Mouse (Mus musculus): ENCODE measurements at regions not wholly inside any gene's neighbourhood (a gene's known extent, or its start where the extent isn't known, plus 50 kb on each side); places are given as distances from the start of the nearest gene placed in this dataset.

- Histone ChIP-seq H3K4me1 (ENCODE audit: insufficient read depth) (no peaks in the 10 kb centered on the region), H3K27ac (ENCODE audit: low read depth) (no peak overlapping the region), H3K9me3 (ENCODE audit: low read length) (no peaks in the 10 kb centered on the region), H3K27me3 (ENCODE audit: insufficient read depth, low read length) (no peaks in the 10 kb centered on the region), H3K9ac (replicated peaks) (no peak overlapping the region), H3K4me3 (ENCODE audit: low read depth, low read length) (no peak overlapping the region), H3K4me2 (ENCODE audit: low read depth, low read length) (no peak overlapping the region), H3K36me3 (replicated peaks; ENCODE audit: insufficient read depth, low read length) (no peaks in the 10 kb centered on the region)
- WGBS (ENCODE audit: insufficient replicate concordance): 76% methylated on average over 2 of the region's 2 CpGs
- no peak for TF ChIP-seq EP300 (IDR thresholded peaks at IDR 0.05; ENCODE audit: low read depth)
- no peak for TF ChIP-seq CTCF (IDR thresholded peaks at IDR 0.05; ENCODE audit: low read depth)
- DNase-seq (no peak), ATAC-seq (no peak)
Measured at GRCm38 (mm10) chr4:70781591-70781990, 246.8 kb upstream of the Megf9 start.

GRCm38 (mm10) chr4:70776273-70776672, 241.5 kb upstream of the Megf9 start:
- Histone ChIP-seq H3K36me3 (replicated peaks; ENCODE audit: insufficient read depth, low read length) (no peaks in the 10 kb centered on the region), H3K27me3 (ENCODE audit: insufficient read depth, low read length) (no peaks in the 10 kb centered on the region), H3K4me3 (ENCODE audit: low read depth, low read length) (no peak overlapping the region), H3K27ac (ENCODE audit: low read depth) (no peak overlapping the region), H3K4me2 (ENCODE audit: low read depth, low read length) (no peak overlapping the region), H3K9me3 (ENCODE audit: low read length) (no peaks in the 10 kb centered on the region), H3K4me1 (ENCODE audit: insufficient read depth) (no peaks in the 10 kb centered on the region), H3K9ac (replicated peaks) (no peak overlapping the region)
- 38% methylated on average over 1 of the region's 1 CpGs for WGBS (ENCODE audit: insufficient replicate concordance)
- DNase-seq: no peak
- TF ChIP-seq EP300 (IDR thresholded peaks at IDR 0.05; ENCODE audit: low read depth) (no peak), CTCF (IDR thresholded peaks at IDR 0.05; ENCODE audit: low read depth) (no peak)
- no peak for ATAC-seq

GRCm38 (mm10) chr4:70743425-70743824, 208.6 kb upstream of the Megf9 start:
- Histone ChIP-seq H3K9ac (replicated peaks) (no peak overlapping the region), H3K36me3 (replicated peaks; ENCODE audit: insufficient read depth, low read length) (no peaks in the 10 kb centered on the region), H3K4me1 (ENCODE audit: insufficient read depth) (no peaks in the 10 kb centered on the region), H3K27ac (ENCODE audit: low read depth) (no peak overlapping the region), H3K9me3 (ENCODE audit: low read length) (no peaks in the 10 kb centered on the region), H3K4me3 (ENCODE audit: low read depth, low read length) (no peak overlapping the region), H3K4me2 (ENCODE audit: low read depth, low read length) (no peak overlapping the region), H3K27me3 (ENCODE audit: insufficient read depth, low read length) (no peaks in the 10 kb centered on the region)
- DNase-seq (no peak), ATAC-seq (no peak)
- TF ChIP-seq EP300 (IDR thresholded peaks at IDR 0.05; ENCODE audit: low read depth) (no peak), CTCF (IDR thresholded peaks at IDR 0.05; ENCODE audit: low read depth) (no peak)
- WGBS (ENCODE audit: insufficient replicate concordance): 60% methylated on average over 1 of the region's 1 CpGs

GRCm38 (mm10) chr4:70742002-70742401, 207.2 kb upstream of the Megf9 start:
- no peak overlapping the region for H3K4me2 ChIP-seq (ENCODE audit: low read depth, low read length)
- DNase-seq: no peak
- H3K9me3 ChIP-seq (ENCODE audit: low read length): no peaks in the 10 kb centered on the region
- 43% methylated on average over 1 of the region's 1 CpGs for WGBS (ENCODE audit: insufficient replicate concordance)
- no peaks in the 10 kb centered on the region for H3K4me1 ChIP-seq (ENCODE audit: insufficient read depth)
- ATAC-seq: no peak
- TF ChIP-seq EP300 (IDR thresholded peaks at IDR 0.05; ENCODE audit: low read depth) (no peak), CTCF (IDR thresholded peaks at IDR 0.05; ENCODE audit: low read depth) (no peak)
- no peaks in the 10 kb centered on the region for H3K36me3 ChIP-seq (replicated peaks; ENCODE audit: insufficient read depth, low read length)
- H3K4me3 ChIP-seq (ENCODE audit: low read depth, low read length): no peak overlapping the region
- no peaks in the 10 kb centered on the region for H3K27me3 ChIP-seq (ENCODE audit: insufficient read depth, low read length)
- H3K9ac ChIP-seq (replicated peaks): no peak overlapping the region
- H3K27ac ChIP-seq (ENCODE audit: low read depth): no peak overlapping the region

GRCm38 (mm10) chr4:70741121-70741520, 206.3 kb upstream of the Megf9 start:
- ATAC-seq (no peak), DNase-seq (no peak)
- Histone ChIP-seq H3K4me1 (ENCODE audit: insufficient read depth) (no peaks in the 10 kb centered on the region), H3K9ac (replicated peaks) (no peak overlapping the region), H3K9me3 (ENCODE audit: low read length) (no peaks in the 10 kb centered on the region), H3K36me3 (replicated peaks; ENCODE audit: insufficient read depth, low read length) (no peaks in the 10 kb centered on the region), H3K27ac (ENCODE audit: low read depth) (no peak overlapping the region), H3K4me2 (ENCODE audit: low read depth, low read length) (no peak overlapping the region), H3K27me3 (ENCODE audit: insufficient read depth, low read length) (no peaks in the 10 kb centered on the region), H3K4me3 (ENCODE audit: low read depth, low read length) (no peak overlapping the region)
- TF ChIP-seq EP300 (IDR thresholded peaks at IDR 0.05; ENCODE audit: low read depth): no peak
- no peak for TF ChIP-seq CTCF (IDR thresholded peaks at IDR 0.05; ENCODE audit: low read depth)
- 41% methylated on average over 4 of the region's 4 CpGs for WGBS (ENCODE audit: insufficient replicate concordance)

- no peaks in the 10 kb centered on the region for H3K27me3 ChIP-seq (ENCODE audit: insufficient read depth, low read length)
- no peaks in the 10 kb centered on the region for H3K4me1 ChIP-seq (ENCODE audit: insufficient read depth)
- no peaks in the 10 kb centered on the region for H3K9me3 ChIP-seq (ENCODE audit: low read length)
- no peak overlapping the region for H3K4me3 ChIP-seq (ENCODE audit: low read depth, low read length)
- WGBS (ENCODE audit: insufficient replicate concordance): 41% methylated on average over 2 of the region's 2 CpGs
- H3K27ac ChIP-seq (ENCODE audit: low read depth): no peak overlapping the region
- no peak for DNase-seq
- H3K9ac ChIP-seq (replicated peaks): no peak overlapping the region
- no peak overlapping the region for H3K4me2 ChIP-seq (ENCODE audit: low read depth, low read length)
- TF ChIP-seq CTCF (IDR thresholded peaks at IDR 0.05; ENCODE audit: low read depth) (no peak), EP300 (IDR thresholded peaks at IDR 0.05; ENCODE audit: low read depth) (no peak)
- no peak for ATAC-seq
- H3K36me3 ChIP-seq (replicated peaks; ENCODE audit: insufficient read depth, low read length): no peaks in the 10 kb centered on the region
Measured at GRCm38 (mm10) chr4:70709126-70709689, 174.4 kb upstream of the Megf9 start.
